Mouse (Mus musculus): ENCODE data around the gene Scfd1. TPM values are rescaled to one million over a fixed set of nuclear protein-coding genes. Genes with fewer than 3 reads are reported as not detected.

Scfd1 gene
- total and polyA plus RNA-seq, 3 experiments = 6.3 to 23.4 (median 22.3) TPM

DNA sequence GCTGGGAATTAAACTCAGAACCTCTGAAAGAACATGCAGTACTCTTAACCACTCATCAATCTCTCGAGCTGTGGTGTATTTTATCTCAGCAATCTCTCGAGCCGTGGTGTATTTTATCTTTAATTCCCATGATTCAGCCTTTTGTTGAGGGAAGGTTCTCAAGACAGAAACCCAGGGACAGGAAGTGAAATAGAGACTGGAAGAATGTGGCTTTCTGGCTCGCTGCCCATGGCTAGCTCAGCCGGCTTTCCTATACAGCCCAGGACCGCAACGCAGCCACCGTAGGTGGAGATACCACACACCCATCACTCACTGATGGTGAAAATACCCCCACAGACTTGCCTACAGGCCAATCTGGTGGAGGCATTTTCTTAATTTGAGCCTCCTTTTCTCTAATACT, 22.0 kb upstream of the Scfd1 start:
- Histone ChIP-seq H3K4me3 (no peak overlapping the region), H3K27ac (no peak overlapping the region), H3K79me2 (replicated peaks; ENCODE audit: control insufficient read depth, insufficient read depth, low read length) (no peaks in the 10 kb centered on the region), H3K27me3 (ENCODE audit: control insufficient read depth, insufficient read depth, low read length) (no peaks in the 10 kb centered on the region), H3K36me3 (ENCODE audit: control insufficient read depth, insufficient read depth, low read length) (peaks cover 5% of the 10 kb centered on the region), H3K9ac (ENCODE audit: low read depth, low read length) (no peak overlapping the region), H3K4me1 (ENCODE audit: control insufficient read depth, insufficient read depth, low read length) (no peaks in the 10 kb centered on the region)
- WGBS = 31% methylated on average over 8 of the region's 8 CpGs
- intact Hi-C loops (cut with DNase I) = no loop called here
- peak in 1 of 2 experiments; percentile 6 for DNase-seq
- no peak for TF ChIP-seq CTCF (IDR thresholded peaks at IDR 0.05)
- no peak for TF ChIP-seq POLR2A (IDR thresholded peaks at IDR 0.05; ENCODE audit: insufficient read depth, low read depth, low read length)
- TF ChIP-seq EP300 (IDR thresholded peaks at IDR 0.05; ENCODE audit: insufficient read depth, low read depth, low read length) = no peak

- Histone ChIP-seq H3K9ac (ENCODE audit: low read depth, low read length) (no peak overlapping the region), H3K36me3 (ENCODE audit: control insufficient read depth, insufficient read depth, low read length) (peaks cover 2% of the 10 kb centered on the region; the same call in 1 of the 2 replicates), H3K79me2 (replicated peaks; ENCODE audit: control insufficient read depth, insufficient read depth, low read length) (no peaks in the 10 kb centered on the region), H3K27me3 (ENCODE audit: control insufficient read depth, insufficient read depth, low read length) (no peaks in the 10 kb centered on the region), H3K4me1 (ENCODE audit: control insufficient read depth, insufficient read depth, low read length) (no peaks in the 10 kb centered on the region), H3K4me3 (no peak overlapping the region), H3K27ac (no peak overlapping the region)
- no peak for DNase-seq
- intact Hi-C loops (cut with DNase I) = no loop called here
- TF ChIP-seq EP300 (IDR thresholded peaks at IDR 0.05; ENCODE audit: insufficient read depth, low read depth, low read length) = no peak
- TF ChIP-seq CTCF (IDR thresholded peaks at IDR 0.05) = no peak
- no peak for TF ChIP-seq POLR2A (IDR thresholded peaks at IDR 0.05; ENCODE audit: insufficient read depth, low read depth, low read length)
Observed at GRCm38 (mm10) chr12:51361294-51361693, 16.0 kb upstream of the Scfd1 start.

DNA sequence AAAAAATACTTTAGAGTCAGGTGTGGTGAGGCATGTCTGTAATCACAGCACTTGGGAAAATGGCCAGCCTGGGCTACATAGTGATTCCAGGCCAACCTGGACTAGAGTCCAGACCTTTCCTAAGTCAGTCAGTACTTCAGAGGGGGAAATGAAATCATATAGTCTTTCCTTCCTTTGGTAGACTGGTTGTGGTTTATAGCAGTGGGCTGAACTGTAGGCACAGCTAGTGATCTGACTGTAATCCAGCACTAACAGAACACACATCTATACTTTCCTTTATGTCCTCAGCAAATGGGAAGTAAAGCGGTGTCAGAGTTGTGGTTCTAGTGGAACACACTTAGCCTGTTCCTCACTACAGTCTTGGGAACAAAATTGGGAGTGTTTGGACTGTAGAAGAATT, 14.4 kb upstream of the Scfd1 start:
- H3K79me2 ChIP-seq (replicated peaks; ENCODE audit: control insufficient read depth, insufficient read depth, low read length) = no peaks in the 10 kb centered on the region
- WGBS = 100% methylated on average over 1 of the region's 1 CpGs
- H3K27ac ChIP-seq = no peak overlapping the region
- H3K36me3 ChIP-seq (ENCODE audit: control insufficient read depth, insufficient read depth, low read length) = peaks cover 2% of the 10 kb centered on the region; the same call in 1 of the 2 replicates
- H3K4me3 ChIP-seq = no peak overlapping the region
- no peaks in the 10 kb centered on the region for H3K4me1 ChIP-seq (ENCODE audit: control insufficient read depth, insufficient read depth, low read length)
- intact Hi-C loops (cut with DNase I) = no loop called here
- no peak for DNase-seq
- TF ChIP-seq CTCF (IDR thresholded peaks at IDR 0.05) (no peak), EP300 (IDR thresholded peaks at IDR 0.05; ENCODE audit: insufficient read depth, low read depth, low read length) (no peak), POLR2A (IDR thresholded peaks at IDR 0.05; ENCODE audit: insufficient read depth, low read depth, low read length) (no peak)
- no peaks in the 10 kb centered on the region for H3K27me3 ChIP-seq (ENCODE audit: control insufficient read depth, insufficient read depth, low read length)
- H3K9ac ChIP-seq (ENCODE audit: low read depth, low read length) = no peak overlapping the region

- 98% methylated on average over 3 of the region's 3 CpGs for WGBS
- peaks cover 1% of the 10 kb centered on the region; the same call in 1 of the 2 replicates for H3K36me3 ChIP-seq (ENCODE audit: control insufficient read depth, insufficient read depth, low read length)
- H3K9ac ChIP-seq (ENCODE audit: low read depth, low read length) = no peak overlapping the region
- no peaks in the 10 kb centered on the region for H3K4me1 ChIP-seq (ENCODE audit: control insufficient read depth, insufficient read depth, low read length)
- no peak overlapping the region for H3K4me3 ChIP-seq
- TF ChIP-seq EP300 (IDR thresholded peaks at IDR 0.05; ENCODE audit: insufficient read depth, low read depth, low read length) (no peak), POLR2A (IDR thresholded peaks at IDR 0.05; ENCODE audit: insufficient read depth, low read depth, low read length) (no peak), CTCF (IDR thresholded peaks at IDR 0.05) (no peak)
- no peaks in the 10 kb centered on the region for H3K27me3 ChIP-seq (ENCODE audit: control insufficient read depth, insufficient read depth, low read length)
- intact Hi-C loops (cut with DNase I) = no loop called here
- DNase-seq = no peak
- no peak overlapping the region for H3K27ac ChIP-seq
- H3K79me2 ChIP-seq (replicated peaks; ENCODE audit: control insufficient read depth, insufficient read depth, low read length) = no peaks in the 10 kb centered on the region
Observed at GRCm38 (mm10) chr12:51368504-51368903, 8.8 kb upstream of the Scfd1 start.

DNA sequence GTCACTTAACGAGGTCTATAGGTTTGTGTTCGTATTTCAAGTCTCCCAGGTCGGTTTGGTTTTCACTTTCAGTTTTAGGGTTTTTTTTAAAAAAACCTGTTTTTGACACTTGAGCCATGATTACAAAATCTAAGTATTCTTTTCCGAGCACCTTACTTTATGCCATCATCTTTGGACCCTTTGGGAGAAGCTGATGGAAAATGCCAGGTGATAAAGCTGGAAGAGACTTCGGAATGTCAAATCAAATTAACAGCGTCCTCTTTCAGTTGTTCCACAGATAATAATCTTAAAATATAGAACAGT, 529 bp downstream of the Scfd1 start:
- H3K36me3 ChIP-seq (ENCODE audit: control insufficient read depth, insufficient read depth, low read length) = peaks cover 3% of the 10 kb centered on the region
- H3K9ac ChIP-seq (ENCODE audit: low read depth, low read length) = peak overlapping the region; percentile 89
- H3K27ac ChIP-seq = peak overlapping the region; percentile 89
- intact Hi-C loops (cut with DNase I) = loop anchor here (1.0 kb wide), 1 partner anchor 30 kb away; the partner anchor contains the start of gene G2e3
- no peak for DNase-seq
- H3K4me1 ChIP-seq (ENCODE audit: control insufficient read depth, insufficient read depth, low read length) = no peaks in the 10 kb centered on the region
- 0 out of 2 replicates have a peak, but pooled peaks cover 1% of the 10 kb centered on the region for H3K79me2 ChIP-seq (replicated peaks; ENCODE audit: control insufficient read depth, insufficient read depth, low read length)
- WGBS = 9% methylated on average over 6 of the region's 6 CpGs
- H3K27me3 ChIP-seq (ENCODE audit: control insufficient read depth, insufficient read depth, low read length) = no peaks in the 10 kb centered on the region
- no peak for TF ChIP-seq CTCF (IDR thresholded peaks at IDR 0.05)
- TF ChIP-seq POLR2A (IDR thresholded peaks at IDR 0.05; ENCODE audit: insufficient read depth, low read depth, low read length) = no peak
- TF ChIP-seq EP300 (IDR thresholded peaks at IDR 0.05; ENCODE audit: insufficient read depth, low read depth, low read length) = no peak
- peak overlapping the region; percentile 99 for H3K4me3 ChIP-seq

- WGBS = 94% methylated on average over 6 of the region's 6 CpGs
- no peak for TF ChIP-seq POLR2A (IDR thresholded peaks at IDR 0.05; ENCODE audit: insufficient read depth, low read depth, low read length)
- no peak for TF ChIP-seq EP300 (IDR thresholded peaks at IDR 0.05; ENCODE audit: insufficient read depth, low read depth, low read length)
- TF ChIP-seq CTCF (IDR thresholded peaks at IDR 0.05) = no peak
- H3K4me3 ChIP-seq = no peak overlapping the region
- H3K4me1 ChIP-seq (ENCODE audit: control insufficient read depth, insufficient read depth, low read length) = no peaks in the 10 kb centered on the region
- H3K9ac ChIP-seq (ENCODE audit: low read depth, low read length) = no peak overlapping the region
- no peak overlapping the region for H3K27ac ChIP-seq
- DNase-seq = no peak
- H3K27me3 ChIP-seq (ENCODE audit: control insufficient read depth, insufficient read depth, low read length) = no peaks in the 10 kb centered on the region
- no peaks in the 10 kb centered on the region for H3K36me3 ChIP-seq (ENCODE audit: control insufficient read depth, insufficient read depth, low read length)
- H3K79me2 ChIP-seq (replicated peaks; ENCODE audit: control insufficient read depth, insufficient read depth, low read length) = no peaks in the 10 kb centered on the region
- intact Hi-C loops (cut with DNase I) = loop anchor here (10.0 kb wide), 1 partner anchor 345 kb away; no protein-coding TSS in a partner anchor
Observed at GRCm38 (mm10) chr12:51399871-51400270, 22.6 kb downstream of the Scfd1 start.

Data from heart, adult 2 months (tissue).